Mouse (Mus musculus): ENCODE results near the gene Sspo. TPM values are rescaled to one million over a fixed set of nuclear protein-coding genes. Genes with fewer than 3 reads are reported as not detected.

Gene Sspo
- total and polyA plus RNA-seq, 2 experiments from 2014 or later, result 0.10 to 0.73 TPM

DNA sequence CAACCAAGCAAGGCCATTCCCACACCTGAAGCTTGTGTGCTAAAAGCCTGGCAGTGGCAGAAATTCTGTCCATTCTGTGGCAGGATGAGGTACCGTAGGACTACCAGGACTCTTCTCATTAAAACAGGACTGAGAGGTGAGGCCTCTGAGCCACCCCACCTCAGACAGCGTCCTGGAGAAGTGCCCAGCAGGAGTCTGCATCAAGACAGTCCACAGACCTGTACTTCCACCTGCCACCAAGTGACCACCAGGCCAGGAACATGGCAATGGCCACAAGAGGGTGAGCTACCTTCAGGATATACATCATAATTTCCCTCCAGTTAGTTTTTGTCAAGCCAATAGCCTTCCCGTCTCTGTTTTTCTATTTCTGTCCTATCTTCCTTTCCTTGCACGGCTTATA lies 35.9 kb upstream of the Sspo start:
- Histone ChIP-seq H3K36me3 (ENCODE audit: insufficient read depth, low read length) (peaks cover 92% of the 10 kb centered on the region), H3K9ac (replicated peaks; ENCODE audit: low read length) (no peak overlapping the region), H3K4me2 (ENCODE audit: low read depth, low read length) (no peak overlapping the region), H3K4me3 (ENCODE audit: low read length) (no peak overlapping the region), H3K4me1 (ENCODE audit: insufficient read depth, low read length) (no peaks in the 10 kb centered on the region), H3K9me3 (ENCODE audit: low read length) (no peaks in the 10 kb centered on the region), H3K27ac (no peak overlapping the region), H3K27me3 (ENCODE audit: insufficient read depth, low read length) (no peaks in the 10 kb centered on the region)
- ATAC-seq (no peak), DNase-seq (ENCODE audit: low spot score) (no peak)
- 83% methylated on average over 4 of the region's 4 CpGs for WGBS
- peak; percentile 39; the same call in 1 of the 2 replicates for TF ChIP-seq CTCF (IDR thresholded peaks at IDR 0.05; ENCODE audit: low read depth)

DNA sequence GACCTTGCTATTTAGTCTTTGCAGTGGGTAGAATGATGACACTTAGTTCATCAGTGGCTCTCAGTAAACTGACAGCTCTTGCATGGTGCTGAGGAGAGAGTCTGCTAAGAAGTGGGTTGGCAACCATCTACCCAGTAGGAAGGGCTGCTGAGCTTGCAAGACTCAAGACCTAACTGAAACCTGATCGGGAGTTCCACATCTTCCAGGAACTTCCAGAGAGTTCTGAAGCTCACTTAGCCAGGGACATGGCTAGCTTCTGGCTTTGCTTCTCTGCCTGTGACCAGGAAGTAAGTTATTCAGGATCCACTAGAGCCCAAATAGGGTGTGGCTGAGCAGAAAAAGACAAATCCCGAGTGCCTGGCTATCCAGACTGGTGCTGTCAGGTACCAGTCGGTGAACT lies 35.4 kb upstream of the Sspo start:
- H3K9me3 ChIP-seq (ENCODE audit: low read length), result no peaks in the 10 kb centered on the region
- 90% methylated on average over 3 of the region's 3 CpGs for WGBS
- no peak for ATAC-seq
- H3K4me1 ChIP-seq (ENCODE audit: insufficient read depth, low read length), result no peaks in the 10 kb centered on the region
- H3K27ac ChIP-seq, result no peak overlapping the region
- H3K4me2 ChIP-seq (ENCODE audit: low read depth, low read length), result no peak overlapping the region
- no peak overlapping the region for H3K4me3 ChIP-seq (ENCODE audit: low read length)
- no peak for TF ChIP-seq CTCF (IDR thresholded peaks at IDR 0.05; ENCODE audit: low read depth)
- DNase-seq (ENCODE audit: low spot score), result no peak
- H3K9ac ChIP-seq (replicated peaks; ENCODE audit: low read length), result no peak overlapping the region
- H3K36me3 ChIP-seq (ENCODE audit: insufficient read depth, low read length), result peaks cover 91% of the 10 kb centered on the region
- H3K27me3 ChIP-seq (ENCODE audit: insufficient read depth, low read length), result no peaks in the 10 kb centered on the region

DNA sequence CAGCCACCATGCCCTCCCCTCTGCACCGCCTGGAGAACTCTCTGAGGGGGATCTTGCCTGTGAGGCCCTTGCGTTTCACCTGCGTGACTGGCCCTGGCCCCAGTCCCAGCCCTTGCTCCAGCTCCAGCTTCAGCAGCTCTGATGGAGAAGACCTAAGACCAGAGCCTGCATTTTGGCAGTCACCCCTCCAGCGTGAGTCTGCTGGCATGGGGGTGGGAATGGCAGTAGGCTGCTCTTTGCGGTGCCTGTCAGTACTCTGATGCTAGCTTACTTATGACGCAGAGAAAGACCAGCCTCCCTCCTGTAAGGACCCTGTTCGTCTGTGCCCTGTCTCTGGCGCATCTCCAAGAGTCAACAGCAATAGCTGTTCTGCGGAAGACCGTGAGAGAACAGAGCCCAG lies 34.9 kb upstream of the Sspo start:
- no peak overlapping the region for H3K4me3 ChIP-seq (ENCODE audit: low read length)
- H3K27ac ChIP-seq, result no peak overlapping the region
- no peak overlapping the region for H3K9ac ChIP-seq (replicated peaks; ENCODE audit: low read length)
- H3K9me3 ChIP-seq (ENCODE audit: low read length), result no peaks in the 10 kb centered on the region
- no peak for TF ChIP-seq CTCF (IDR thresholded peaks at IDR 0.05; ENCODE audit: low read depth)
- no peaks in the 10 kb centered on the region for H3K27me3 ChIP-seq (ENCODE audit: insufficient read depth, low read length)
- no peak overlapping the region for H3K4me2 ChIP-seq (ENCODE audit: low read depth, low read length)
- H3K4me1 ChIP-seq (ENCODE audit: insufficient read depth, low read length), result no peaks in the 10 kb centered on the region
- DNase-seq (ENCODE audit: low spot score) (no peak), ATAC-seq (no peak)
- peaks cover 91% of the 10 kb centered on the region for H3K36me3 ChIP-seq (ENCODE audit: insufficient read depth, low read length)
- 65% methylated on average over 10 of the region's 10 CpGs for WGBS

DNA sequence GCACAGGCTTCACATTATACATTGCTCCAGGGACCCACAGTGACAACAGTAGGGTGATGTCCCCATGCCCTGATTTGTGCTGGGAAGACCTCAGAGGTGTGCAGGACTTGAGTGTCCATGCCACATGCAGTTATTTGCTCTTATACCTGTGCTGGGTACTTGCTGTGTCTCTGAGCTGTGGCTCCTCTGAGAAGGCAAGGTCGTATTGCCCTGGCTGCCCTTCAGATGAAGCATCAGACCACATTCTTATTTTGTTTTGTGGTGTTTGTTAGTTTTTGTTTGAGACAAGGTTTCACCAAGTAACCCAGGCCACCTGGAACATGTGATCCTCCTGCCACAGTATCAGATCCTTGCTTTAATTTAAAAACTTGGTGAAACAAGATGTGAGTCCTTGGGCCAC lies 33.1 kb upstream of the Sspo start:
- ATAC-seq (no peak), DNase-seq (ENCODE audit: low spot score) (no peak)
- Histone ChIP-seq H3K4me1 (ENCODE audit: insufficient read depth, low read length) (no peaks in the 10 kb centered on the region), H3K4me2 (ENCODE audit: low read depth, low read length) (no peak overlapping the region), H3K27ac (no peak overlapping the region), H3K36me3 (ENCODE audit: insufficient read depth, low read length) (peaks cover 73% of the 10 kb centered on the region), H3K9me3 (ENCODE audit: low read length) (no peaks in the 10 kb centered on the region), H3K9ac (replicated peaks; ENCODE audit: low read length) (no peak overlapping the region), H3K4me3 (ENCODE audit: low read length) (no peak overlapping the region), H3K27me3 (ENCODE audit: insufficient read depth, low read length) (no peaks in the 10 kb centered on the region)
- WGBS, result 95% methylated on average over 1 of the region's 1 CpGs
- TF ChIP-seq CTCF (IDR thresholded peaks at IDR 0.05; ENCODE audit: low read depth), result no peak

DNA sequence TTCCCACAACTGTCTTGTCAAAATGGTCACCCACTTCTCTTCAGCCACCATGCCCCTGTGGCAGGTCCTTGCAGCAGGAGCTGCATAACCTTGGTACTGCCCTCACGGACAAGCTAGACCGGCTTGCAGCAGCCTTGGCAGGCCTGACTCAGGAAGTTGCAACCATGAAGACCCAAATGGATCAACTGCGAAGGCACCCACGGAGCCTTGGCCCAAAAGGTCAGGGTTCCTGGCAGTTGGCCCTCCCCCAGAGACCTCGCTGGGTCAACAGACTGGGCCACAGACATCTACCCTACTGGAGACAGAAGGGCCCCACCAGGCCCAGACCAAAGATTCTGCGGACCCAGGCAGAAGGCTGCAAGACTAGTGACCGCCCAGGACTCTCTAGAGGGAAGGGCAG lies 32.4 kb upstream of the Sspo start:
- WGBS, result 96% methylated on average over 7 of the region's 7 CpGs
- H3K36me3 ChIP-seq (ENCODE audit: insufficient read depth, low read length), result peaks cover 66% of the 10 kb centered on the region
- H3K27me3 ChIP-seq (ENCODE audit: insufficient read depth, low read length), result no peaks in the 10 kb centered on the region
- no peak for TF ChIP-seq CTCF (IDR thresholded peaks at IDR 0.05; ENCODE audit: low read depth)
- H3K9ac ChIP-seq (replicated peaks; ENCODE audit: low read length), result no peak overlapping the region
- H3K9me3 ChIP-seq (ENCODE audit: low read length), result no peaks in the 10 kb centered on the region
- H3K4me2 ChIP-seq (ENCODE audit: low read depth, low read length), result no peak overlapping the region
- DNase-seq (ENCODE audit: low spot score), result no peak
- no peak for ATAC-seq
- H3K27ac ChIP-seq, result no peak overlapping the region
- H3K4me1 ChIP-seq (ENCODE audit: insufficient read depth, low read length), result no peaks in the 10 kb centered on the region
- no peak overlapping the region for H3K4me3 ChIP-seq (ENCODE audit: low read length)

DNA sequence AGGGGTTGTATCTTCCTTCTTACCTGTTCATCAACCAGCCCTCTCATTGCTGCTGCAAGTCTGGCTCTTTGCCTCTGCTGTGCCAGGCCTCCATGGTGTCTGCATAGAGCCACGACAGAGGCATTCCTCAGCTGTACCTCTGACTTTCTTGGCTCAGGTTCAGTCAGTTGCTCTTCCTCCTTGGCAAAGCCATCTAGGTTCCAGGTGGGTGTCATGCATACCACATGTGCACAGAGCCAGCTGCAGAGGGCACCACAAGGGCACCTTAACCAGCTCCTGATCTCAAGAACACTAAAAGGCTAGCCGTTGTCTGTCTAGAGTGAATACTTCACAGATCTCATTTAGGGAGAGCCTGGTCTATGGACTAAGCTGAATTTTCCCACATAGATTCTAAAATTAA lies 31.5 kb upstream of the Sspo start:
- Histone ChIP-seq H3K4me3 (ENCODE audit: low read length) (no peak overlapping the region), H3K36me3 (ENCODE audit: insufficient read depth, low read length) (peaks cover 58% of the 10 kb centered on the region)
- 77% methylated on average over 2 of the region's 2 CpGs for WGBS

DNA sequence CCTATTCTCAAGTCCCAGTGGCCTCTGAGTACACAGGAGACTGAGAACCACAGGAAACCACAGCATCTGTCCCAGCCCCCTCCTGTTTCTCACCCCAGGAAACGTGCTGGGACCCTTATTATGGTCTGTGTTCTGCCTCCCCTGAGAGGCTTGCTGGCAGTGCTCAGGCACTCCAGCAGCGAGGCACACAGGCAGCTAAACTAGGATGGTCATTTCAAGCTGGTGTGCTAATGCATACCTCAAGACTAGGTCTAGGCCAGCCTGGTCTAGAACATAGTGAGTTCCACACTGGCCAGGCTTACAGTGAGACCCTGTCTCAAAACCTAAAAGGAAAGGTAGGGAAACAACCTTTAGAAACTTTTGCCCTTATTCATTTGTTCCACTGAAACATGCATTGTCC lies 27.4 kb upstream of the Sspo start:
- DNase-seq (ENCODE audit: low spot score) (no peak), ATAC-seq (no peak)
- Histone ChIP-seq H3K4me2 (ENCODE audit: low read depth, low read length) (no peak overlapping the region), H3K4me1 (ENCODE audit: insufficient read depth, low read length) (no peaks in the 10 kb centered on the region), H3K27me3 (ENCODE audit: insufficient read depth, low read length) (no peaks in the 10 kb centered on the region), H3K36me3 (ENCODE audit: insufficient read depth, low read length) (peaks cover 20% of the 10 kb centered on the region), H3K9me3 (ENCODE audit: low read length) (no peaks in the 10 kb centered on the region), H3K27ac (no peak overlapping the region), H3K9ac (replicated peaks; ENCODE audit: low read length) (no peak overlapping the region), H3K4me3 (ENCODE audit: low read length) (no peak overlapping the region)
- WGBS, result 5% methylated on average over 2 of the region's 2 CpGs
- no peak for TF ChIP-seq CTCF (IDR thresholded peaks at IDR 0.05; ENCODE audit: low read depth)

More for the DNA sequence above, 31.5 kb upstream of the Sspo start:
- H3K27ac ChIP-seq, result no peak overlapping the region
- no peaks in the 10 kb centered on the region for H3K9me3 ChIP-seq (ENCODE audit: low read length)
- no peak overlapping the region for H3K4me2 ChIP-seq (ENCODE audit: low read depth, low read length)
- no peak overlapping the region for H3K9ac ChIP-seq (replicated peaks; ENCODE audit: low read length)
- no peaks in the 10 kb centered on the region for H3K4me1 ChIP-seq (ENCODE audit: insufficient read depth, low read length)
- ATAC-seq (no peak), DNase-seq (ENCODE audit: low spot score) (no peak)
- TF ChIP-seq CTCF (IDR thresholded peaks at IDR 0.05; ENCODE audit: low read depth), result no peak
- no peaks in the 10 kb centered on the region for H3K27me3 ChIP-seq (ENCODE audit: insufficient read depth, low read length)

Data from hindbrain, postnatal 0 days (tissue).